In the genomic region with DNA sequence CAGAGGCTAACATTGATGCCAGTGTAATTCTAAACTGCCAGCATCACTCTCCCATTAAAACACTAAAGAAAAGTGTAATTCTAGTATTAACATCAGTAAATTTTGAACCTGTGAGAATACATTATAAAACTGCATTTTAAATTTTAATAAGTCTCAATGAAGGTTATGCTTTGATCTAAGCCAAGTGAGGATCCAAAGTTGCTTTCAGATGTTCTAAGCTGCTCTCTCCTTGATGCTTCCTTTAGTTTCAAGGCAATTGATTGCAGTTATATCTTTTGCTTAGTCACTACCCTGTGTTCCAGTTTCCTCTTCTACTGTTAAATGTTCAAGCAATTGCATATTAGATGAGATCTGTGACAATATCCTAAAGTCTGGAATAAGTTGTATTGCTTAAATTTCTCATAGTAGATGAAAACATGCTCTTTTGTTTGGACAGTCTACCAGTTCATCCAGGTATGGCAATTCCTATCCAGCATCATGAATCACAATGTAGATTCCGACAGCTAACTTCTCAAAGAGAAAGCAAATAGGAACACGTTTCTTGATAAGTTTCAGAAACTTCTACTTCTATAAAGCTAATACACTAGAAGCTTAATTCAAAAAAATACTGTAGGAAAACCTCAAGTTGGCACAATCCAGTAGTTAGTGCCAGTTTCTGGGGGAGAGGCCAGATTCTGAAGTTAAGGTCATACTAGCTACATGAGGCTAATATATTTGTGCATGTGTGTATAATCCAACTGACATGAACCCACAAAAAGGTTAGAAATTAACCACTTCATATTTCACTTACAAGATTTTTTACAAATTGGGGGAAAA, we compare ENCODE assay signal across 1 mouse cellular context.
TF ChIP-seq lines count a peak whose summit lies in the region.

No protein-coding gene starts in this region.

TF ChIP-seq in MEL, 35 proteins besides CTCF, POLR2A, EP300 and RAD21:
- no peak for TF ChIP-seq UBTF (IDR thresholded peaks at IDR 0.05; ENCODE audit: borderline replicate concordance, insufficient read depth, low read depth, low read length)
- no peak for TF ChIP-seq SMC3 (IDR thresholded peaks at IDR 0.05; ENCODE audit: low read depth, low read length)
- no peak for TF ChIP-seq MAFK (IDR thresholded peaks at IDR 0.05; ENCODE audit: borderline replicate concordance, low read depth, low read length)
- no peak for TF ChIP-seq USF1 (IDR thresholded peaks at IDR 0.05; ENCODE audit: low read depth, low read length)
- no peak for TF ChIP-seq ZNF384 (IDR thresholded peaks at IDR 0.05; ENCODE audit: low read depth, low read length)
- no peak for TF ChIP-seq ETS1 (IDR thresholded peaks at IDR 0.05; ENCODE audit: low read depth, low read length)
- TF ChIP-seq BHLHE40 (IDR thresholded peaks at IDR 0.05; ENCODE audit: borderline replicate concordance, low read depth, low read length), result no peak
- TF ChIP-seq HCFC1 (IDR thresholded peaks at IDR 0.05; ENCODE audit: low read depth, low read length), result no peak
- TF ChIP-seq MEF2A (IDR thresholded peaks at IDR 0.05; ENCODE audit: extremely low read depth, insufficient replicate concordance, low read depth, low read length, poor library complexity, severe bottlenecking), result no peak
- no peak for TF ChIP-seq TBP (IDR thresholded peaks at IDR 0.05; ENCODE audit: low read depth, low read length)
- no peak for TF ChIP-seq MYC (IDR thresholded peaks at IDR 0.05; ENCODE audit: low read depth, low read length)
- no peak for TF ChIP-seq GATA1 (IDR thresholded peaks at IDR 0.05; ENCODE audit: low read depth, low read length)
- no peak for TF ChIP-seq POLR2AphosphoS2 (IDR thresholded peaks at IDR 0.05; ENCODE audit: low read length)
- no peak for TF ChIP-seq ELF1 (IDR thresholded peaks at IDR 0.05; ENCODE audit: low read depth, low read length)
- no peak for TF ChIP-seq MXI1 (IDR thresholded peaks at IDR 0.05; ENCODE audit: low read depth, low read length)
- no peak for TF ChIP-seq CHD1 (IDR thresholded peaks at IDR 0.05; ENCODE audit: low read depth, low read length)
- no peak for TF ChIP-seq RCOR1 (IDR thresholded peaks at IDR 0.05; ENCODE audit: low read depth, low read length)
- TF ChIP-seq TCF12 (IDR thresholded peaks at IDR 0.05; ENCODE audit: low read depth, low read length), result no peak
